Mouse (Mus musculus) adrenal gland, adult 8-10 months (tissue): Measurements from ENCODE around the gene Gm47955. TPM values are rescaled to one million over a fixed set of nuclear protein-coding genes. Genes with fewer than 3 reads are reported as not detected.
"Not testable (repeated sequence)": the region's sequence is repeated elsewhere in the genome, so short reads cannot be mapped to it uniquely, and the experiment has no call there.

Experiments
- DNase-seq: peaks from one replicate; pipeline ENCODE4 v3.0.0; 2022
- total RNA-seq, 4 experiments: library from RNA; stranded (reverse); gene quantifications; 2 replicates each; pipeline ENCODE4 v1.2.4; 2022

Gene Gm47955
- total RNA-seq, 4 experiments from 2014 or later, result not detected

- DNase-seq, result no peak
These were observed 33.9 kb downstream of the Gm47955 start for GRCm38 (mm10) chr1:82993947-82994346.

DNA sequence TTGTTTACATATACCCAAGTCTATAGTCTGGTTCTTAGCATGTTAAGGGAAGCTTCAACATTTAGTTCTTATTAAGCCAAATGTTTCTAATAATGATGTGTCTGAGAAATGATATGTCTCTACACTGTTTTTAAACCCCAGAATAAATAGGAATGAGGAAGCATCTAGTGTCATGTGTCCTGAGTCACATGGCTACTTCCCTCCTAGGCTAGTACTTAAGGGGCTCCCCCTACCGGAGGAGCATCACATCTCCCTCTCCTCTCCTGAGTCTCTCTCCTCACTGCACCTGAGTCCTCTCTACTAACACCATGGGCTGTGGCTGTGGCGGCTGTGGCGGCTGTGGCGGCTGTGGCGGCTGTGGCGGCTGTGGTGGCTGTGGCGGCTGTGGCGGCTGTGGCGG, 40.2 kb downstream of the Gm47955 start, which contains the start of gene Gm47959:
Gene Gm47959, plus strand, starts transcription at position 243 of the 400 bp plus-strand sequence.
- DNase-seq, result not testable (repeated sequence)

DNA sequence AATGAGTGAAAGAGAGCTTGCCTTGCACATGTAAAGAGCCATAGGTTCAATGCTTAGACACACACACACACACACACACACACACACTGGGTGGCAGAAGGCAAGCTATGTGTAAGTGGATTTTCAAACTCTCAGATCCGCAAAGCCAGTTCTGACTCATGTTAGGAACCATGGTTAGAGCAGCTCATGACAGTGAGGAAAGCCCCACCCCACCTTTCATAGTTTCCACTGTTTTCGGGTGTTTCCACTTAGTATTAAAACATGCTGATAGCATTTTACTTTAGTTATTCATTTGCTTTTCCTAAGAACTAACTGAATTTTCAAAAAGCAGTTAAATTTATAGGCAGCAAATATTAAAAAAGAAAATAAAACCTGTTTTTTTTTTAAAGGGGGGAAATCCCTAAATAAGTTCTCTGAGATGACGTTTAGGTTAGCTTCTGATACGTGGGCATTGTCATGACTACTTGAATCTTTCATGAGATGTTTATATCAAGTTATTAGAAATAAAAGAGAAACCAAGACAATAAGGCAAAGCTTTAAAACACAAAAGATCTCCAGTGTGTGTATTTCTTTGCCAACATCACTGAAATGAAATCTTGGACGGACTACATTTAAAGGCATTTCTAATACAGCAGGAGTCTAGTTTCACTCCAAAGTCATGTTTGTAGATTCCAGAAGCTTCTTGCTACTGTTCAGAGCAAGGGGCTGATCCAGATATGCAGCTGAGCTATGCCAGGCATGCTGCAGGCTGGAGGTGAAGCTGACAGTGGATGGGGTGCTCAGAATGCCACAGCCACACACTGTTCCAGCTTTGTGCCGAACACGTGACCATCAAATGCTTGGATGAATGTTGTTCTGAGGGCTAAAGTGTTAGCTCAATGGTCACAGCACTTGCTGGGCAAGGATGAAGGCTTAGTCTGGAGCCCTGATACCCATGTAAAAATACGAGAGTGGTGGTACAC, 46.4 kb downstream of the Gm47955 start:
- no peak for DNase-seq

- DNase-seq, result no peak
These were observed 47.4 kb downstream of the Gm47955 start for GRCm38 (mm10) chr1:83007471-83007870.

Other genes starting within 250 kb of the Gm47955 start
- 100 to 1,000 TPM; 124 to 153 (median 137) TPM for gene Mff, start 235.4 kb upstream of the Gm47955 start, total RNA-seq
- not detected for gene Tm4sf20, start 191.8 kb upstream of the Gm47955 start, total RNA-seq
- not detected for gene Gm47791, start 189.0 kb upstream of the Gm47955 start, total RNA-seq
- gene Agfg1, start 120.8 kb upstream of the Gm47955 start, total RNA-seq, result 10 to 100 TPM; 42.8 to 63.0 (median 58.2) TPM
- 1 to 10 TPM in 1 of 4 experiments, under 1 TPM in 2, not detected in 1; 0.44 to 1.0 (median 0.62) TPM for gene A030005L19Rik, start 47.0 kb upstream of the Gm47955 start, total RNA-seq
- not detected for gene A030014E15Rik, start 35.4 kb upstream of the Gm47955 start, total RNA-seq
- not detected for gene Gm6217, start 28.9 kb upstream of the Gm47955 start, total RNA-seq
- not detected for gene A030003K21Rik, start 16.9 kb upstream of the Gm47955 start, total RNA-seq
- not detected for gene Gm7544, start 4.3 kb upstream of the Gm47955 start, total RNA-seq
- gene Gm47959, start 40.3 kb downstream of the Gm47955 start, total RNA-seq, result not detected
- under 1 TPM in 2 of 4 experiments, not detected in 2; 0.15 to 0.18 TPM for gene Slc19a3, start 78.2 kb downstream of the Gm47955 start, total RNA-seq
- not detected for gene Krtap28-10, start 82.2 kb downstream of the Gm47955 start, total RNA-seq
- gene Gm47969, start 84.6 kb downstream of the Gm47955 start, total RNA-seq, result not detected
- gene A030005K14Rik, start 99.1 kb downstream of the Gm47955 start, total RNA-seq, result not detected
- not detected for gene Krtap28-13, start 100.6 kb downstream of the Gm47955 start, total RNA-seq
- not detected for gene Ccl20, start 156.5 kb downstream of the Gm47955 start, total RNA-seq
- not detected for gene Daw1, start 199.5 kb downstream of the Gm47955 start, total RNA-seq